Mouse (Mus musculus) G1E-ER4 (cell line): ENCODE measurements around the gene Iqgap2. TPM values are rescaled to one million over a fixed set of nuclear protein-coding genes. Genes with fewer than 3 reads are reported as not detected.

Experiments used
- GATA1 ChIP-seq: IDR thresholded peaks from one replicate; pipeline ENCODE4 v1.8.0; 2012; ENCODE audit warnings: low read length, inconsistent platforms
- polyA plus RNA-seq: library from polyadenylated mRNA; stranded (reverse); fragments of >175 nt; gene quantifications from 2 replicates; pipeline ENCODE4 v1.2.3, GENCODE M21; 2012

The Iqgap2 gene
- polyA plus RNA-seq, 1 experiment = 4.4 TPM

GRCm38 (mm10) chr13:95596689-95597088 lies 295.0 kb downstream of the Iqgap2 start:
- TF ChIP-seq GATA1 = no peak

- TF ChIP-seq GATA1 = no peak
Observed at GRCm38 (mm10) chr13:95595921-95596320, 295.8 kb downstream of the Iqgap2 start.

- no peak for TF ChIP-seq GATA1
Observed at GRCm38 (mm10) chr13:95595411-95595810, 296.3 kb downstream of the Iqgap2 start.

- no peak for TF ChIP-seq GATA1
Observed at GRCm38 (mm10) chr13:95592860-95593259, 298.9 kb downstream of the Iqgap2 start.

- TF ChIP-seq GATA1 = no peak
Observed at GRCm38 (mm10) chr13:95591606-95592005, 300.1 kb downstream of the Iqgap2 start.

GRCm38 (mm10) chr13:95587628-95588027 lies 304.1 kb downstream of the Iqgap2 start:
- TF ChIP-seq GATA1 = no peak

- TF ChIP-seq GATA1 = no peak
Observed at GRCm38 (mm10) chr13:95584898-95585297, 306.8 kb downstream of the Iqgap2 start.

GRCm38 (mm10) chr13:95583237-95584189 lies 308.2 kb downstream of the Iqgap2 start:
- TF ChIP-seq GATA1 = no peak

- TF ChIP-seq GATA1 = no peak
Observed at GRCm38 (mm10) chr13:95581850-95582249, 309.9 kb downstream of the Iqgap2 start.

GRCm38 (mm10) chr13:95578016-95578697 lies 313.6 kb downstream of the Iqgap2 start:
- TF ChIP-seq GATA1 = no peak

Other genes with a start within 250 kb of the Iqgap2 start
- 0.05 TPM in 1 of 2 replicates, not detected in the other for gene F2rl2, start 195.1 kb downstream of the Iqgap2 start, polyA plus RNA-seq
- 0.03 and 0.09 TPM in 2 replicates for gene Gm20075, start 189.5 kb upstream of the Iqgap2 start, polyA plus RNA-seq
- not detected in 2 replicates for gene Gm17190, start 190.1 kb upstream of the Iqgap2 start, polyA plus RNA-seq
- 0.02 and 0.03 TPM in 2 replicates for gene Sv2c, start 240.7 kb upstream of the Iqgap2 start, polyA plus RNA-seq